Mouse (Mus musculus): ENCODE measurements around the gene Gm10778.

DNA sequence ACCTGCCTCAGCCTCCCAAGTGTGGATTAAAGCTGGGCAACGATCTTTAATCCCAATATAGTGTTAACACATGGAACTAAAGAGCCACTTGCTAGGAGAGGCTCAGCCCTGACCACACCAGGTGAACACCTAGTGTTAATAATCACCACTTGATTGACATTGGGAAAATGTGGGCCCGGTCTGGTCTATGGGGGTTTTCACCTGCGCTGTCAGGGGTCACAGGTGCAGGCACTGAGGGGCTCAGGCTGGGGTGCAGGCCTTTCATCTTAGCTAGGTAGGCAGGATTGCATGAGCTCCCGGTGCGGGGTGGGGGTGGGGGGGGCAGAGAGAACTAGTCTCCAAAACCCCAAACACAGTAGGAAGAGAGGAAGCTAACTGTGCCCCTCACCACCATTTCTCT lies 49.2 kb upstream of the Gm10778 start:
- TF ChIP-seq CTCF (IDR thresholded peaks at IDR 0.05; ENCODE audit: extremely low read depth, insufficient read depth, insufficient read length, insufficient replicate concordance) (no peak), POLR2A (IDR thresholded peaks at IDR 0.05; ENCODE audit: low read depth, low read length) (no peak)
